15 mouse cellular contexts compared by ENCODE assay signal in the genomic region with DNA sequence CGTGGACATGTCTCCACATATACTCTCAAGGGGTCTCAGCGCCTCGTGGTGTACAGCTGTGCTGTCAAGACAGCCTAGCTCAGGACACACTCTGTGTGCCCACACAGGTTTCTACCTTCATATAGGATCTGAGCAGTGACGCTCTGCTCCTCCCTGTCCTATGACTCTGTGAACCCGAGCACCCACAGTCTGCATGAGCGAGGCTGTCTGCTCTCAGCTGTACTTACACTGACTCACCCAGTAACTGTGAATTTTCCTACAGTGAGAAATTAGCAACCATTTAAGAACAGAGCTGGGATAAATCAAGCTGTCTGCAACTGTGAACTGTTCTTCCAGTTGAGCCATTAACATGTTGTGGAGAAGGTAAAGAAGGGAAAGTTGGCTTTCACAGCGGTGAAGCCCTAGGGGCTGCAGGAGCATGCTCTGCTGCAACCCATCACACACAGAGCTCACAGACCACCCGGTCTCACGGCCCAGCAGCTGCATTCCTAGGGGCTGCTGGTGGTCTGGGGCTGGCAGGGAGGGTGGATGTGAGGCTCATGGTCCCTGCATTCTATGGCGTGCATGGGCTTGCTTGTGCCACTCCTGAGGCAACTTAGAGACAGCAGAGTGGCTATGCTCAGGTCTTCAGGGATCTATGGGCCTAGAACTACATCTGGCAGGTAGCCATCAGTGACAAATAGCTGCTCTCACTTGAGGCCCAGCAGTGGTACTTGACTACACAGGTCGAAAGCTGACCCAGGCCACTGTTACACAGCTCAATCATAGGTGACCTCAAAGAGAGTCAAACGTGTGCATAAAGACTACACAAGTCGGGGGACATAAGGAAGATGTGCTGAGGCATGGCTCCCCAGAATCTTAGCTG. TPM values are rescaled to one million over a fixed set of nuclear protein-coding genes. Genes with fewer than 3 reads are reported as not detected.
DNase-seq lines count a peak whose midpoint lies in the region; ATAC-seq lines count a peak whose summit lies in the region.
"Had no signal": no experiment of that assay in that cellular context is flagged by ENCODE, and none has a peak within 500 bp of the region (broad histone marks: within the 10 kb centered on the region; RNA-seq: fewer than 3 reads in every experiment).

No protein-coding gene starts in this region.

- 0 out of 2 replicates have a peak overlapping the region, but pooled peaks have one; percentile 6 for H3K9ac ChIP-seq in intestine, embryonic 16.5 days (ENCODE audit: low read depth, low read length)
- H3K9ac ChIP-seq in intestine, embryonic 15.5 days = no peak overlapping the region
- no peak overlapping the region for H3K9ac ChIP-seq in limb, embryonic 12.5 days (replicated peaks)
- H3K9ac ChIP-seq: hindbrain, embryonic 15.5 days had no signal

- ATAC-seq in intestine, embryonic 16.5 days = no peak
- ATAC-seq in intestine, embryonic 15.5 days = no peak
- peak; percentile 48; the same call in 1 of the 2 replicates for ATAC-seq in limb, embryonic 12.5 days (ENCODE audit: insufficient number of reproducible peaks, insufficient read depth, low FRiP score, low TSS enrichment, low read depth)

- peaks cover 6% of the 10 kb centered on the region for H3K36me3 ChIP-seq in intestine, embryonic 16.5 days (ENCODE audit: control insufficient read depth, insufficient read depth, low read length)
- 0 out of 2 replicates have a peak, but pooled peaks cover 3% of the 10 kb centered on the region for H3K36me3 ChIP-seq in intestine, embryonic 15.5 days
- peaks cover 78% of the 10 kb centered on the region for H3K36me3 ChIP-seq in limb, embryonic 12.5 days

- WGBS in intestine, embryonic 16.5 days = 72% methylated on average over 13 of the region's 13 CpGs
- 74% methylated on average over 13 of the region's 13 CpGs for WGBS in intestine, embryonic 15.5 days
- WGBS in limb, embryonic 12.5 days = 64% methylated on average over 13 of the region's 13 CpGs

- H3K4me1 ChIP-seq in intestine, embryonic 16.5 days (ENCODE audit: control insufficient read depth, insufficient read depth, low read length) = peaks cover 6% of the 10 kb centered on the region; the same call in 1 of the 2 replicates
- H3K4me1 ChIP-seq in intestine, embryonic 15.5 days (replicated peaks) = no peaks in the 10 kb centered on the region
- peaks cover 17% of the 10 kb centered on the region for H3K4me1 ChIP-seq in limb, embryonic 12.5 days (replicated peaks)

- H3K27ac ChIP-seq in intestine, embryonic 16.5 days (ENCODE audit: low read length) = no peak overlapping the region
- H3K27ac ChIP-seq in intestine, embryonic 15.5 days = no peak overlapping the region
- peak overlapping the region; percentile 47; the same call in 1 of the 2 replicates for H3K27ac ChIP-seq in limb, embryonic 12.5 days
- H3K27ac ChIP-seq: hindbrain, embryonic 15.5 days had no signal

- no peak overlapping the region for H3K4me2 ChIP-seq in intestine, embryonic 16.5 days (ENCODE audit: low read depth, low read length)
- H3K4me2 ChIP-seq in intestine, embryonic 15.5 days (replicated peaks) = no peak overlapping the region
- H3K4me2 ChIP-seq in limb, embryonic 12.5 days = no peak overlapping the region
- H3K4me2 ChIP-seq: hindbrain, embryonic 15.5 days had no signal

- no peak overlapping the region for H3K4me3 ChIP-seq in intestine, embryonic 16.5 days (ENCODE audit: low read length)
- H3K4me3 ChIP-seq in intestine, embryonic 15.5 days (replicated peaks) = no peak overlapping the region
- H3K4me3 ChIP-seq in limb, embryonic 12.5 days (replicated peaks) = no peak overlapping the region
- H3K4me3 ChIP-seq: hindbrain, embryonic 15.5 days had no signal

- no peaks in the 10 kb centered on the region for H3K9me3 ChIP-seq in intestine, embryonic 16.5 days (ENCODE audit: control insufficient read depth, low read length)
- no peaks in the 10 kb centered on the region for H3K9me3 ChIP-seq in intestine, embryonic 15.5 days
- H3K9me3 ChIP-seq in limb, embryonic 12.5 days = no peaks in the 10 kb centered on the region
- H3K9me3 ChIP-seq: hindbrain, embryonic 15.5 days had no signal

- no peaks in the 10 kb centered on the region for H3K27me3 ChIP-seq in intestine, embryonic 16.5 days (replicated peaks; ENCODE audit: control insufficient read depth, insufficient read depth, low read length)
- H3K27me3 ChIP-seq in intestine, embryonic 15.5 days (replicated peaks) = no peaks in the 10 kb centered on the region
- H3K27me3 ChIP-seq in limb, embryonic 12.5 days = no peaks in the 10 kb centered on the region
- H3K27me3 ChIP-seq: hindbrain, embryonic 15.5 days had no signal

- DNase-seq in right cerebral cortex, postnatal 25 days = peak; percentile 9
- DNase-seq in right cerebral cortex, postnatal 14 days = no peak
- peak; percentile 48 for DNase-seq in telencephalon, adult 2 months (ENCODE audit: low read depth, low spot score)
- no peak for DNase-seq in spleen, postnatal 36 days (ENCODE audit: low spot score in 2 of 2)
- DNase-seq in adipocyte (ENCODE audit: low spot score) = no peak
- DNase-seq: adrenal gland, postnatal 14 days; kidney, postnatal 14 days; thymus, adult 2 months had no signal

RNA-seq across cellular contexts. Expression of gene Jmjd4, which starts 36.6 kb away (rescaled TPM):
- polyA plus RNA-seq in intestine, embryonic 16.5 days (2015; fragmentation: Nextera tagmentation; extraction: Ambion mirVana) = 7.4 and 8.1 TPM in 2 replicates
- 9.3 and 9.4 TPM in 2 replicates for polyA plus RNA-seq in intestine, embryonic 15.5 days (2015; fragmentation: Nextera tagmentation; extraction: Ambion mirVana)
- polyA plus RNA-seq in limb, embryonic 12.5 days (2016; fragmentation: Nextera tagmentation; extraction: Ambion mirVana) = 17.4 and 18.6 TPM in 2 replicates

RNA-seq across cellular contexts. Expression of gene Snap47, which starts 37.8 kb away (rescaled TPM):
- 74.4 and 76.8 TPM in 2 replicates for polyA plus RNA-seq in intestine, embryonic 16.5 days (2015; fragmentation: Nextera tagmentation; extraction: Ambion mirVana)
- 78.1 and 82.9 TPM in 2 replicates for polyA plus RNA-seq in intestine, embryonic 15.5 days (2015; fragmentation: Nextera tagmentation; extraction: Ambion mirVana)
- 142 and 145 TPM in 2 replicates for polyA plus RNA-seq in limb, embryonic 12.5 days (2016; fragmentation: Nextera tagmentation; extraction: Ambion mirVana)

RNA-seq across cellular contexts. Expression of gene Prss38, which starts 37.8 kb away (rescaled TPM):
- not detected in 2 replicates for polyA plus RNA-seq in intestine, embryonic 16.5 days (2015; fragmentation: Nextera tagmentation; extraction: Ambion mirVana)
- not detected in 2 replicates for polyA plus RNA-seq in intestine, embryonic 15.5 days (2015; fragmentation: Nextera tagmentation; extraction: Ambion mirVana)
- 0.16 TPM in 1 of 2 replicates, not detected in the other for polyA plus RNA-seq in limb, embryonic 12.5 days (2016; fragmentation: Nextera tagmentation; extraction: Ambion mirVana)
- polyA plus RNA-seq: hindbrain, embryonic 15.5 days; lung, embryonic 16.5 days; neural tube, embryonic 11.5 days; small intestine, adult 2 months; thymus, adult 2 months had no signal

RNA-seq across cellular contexts. Expression of gene Zfp867, which starts 59.0 kb away (rescaled TPM):
- 4.3 and 4.6 TPM in 2 replicates for polyA plus RNA-seq in intestine, embryonic 16.5 days (2015; fragmentation: Nextera tagmentation; extraction: Ambion mirVana)
- 4.7 and 5.3 TPM in 2 replicates for polyA plus RNA-seq in intestine, embryonic 15.5 days (2015; fragmentation: Nextera tagmentation; extraction: Ambion mirVana)
- 8.8 and 9.5 TPM in 2 replicates for polyA plus RNA-seq in limb, embryonic 12.5 days (2016; fragmentation: Nextera tagmentation; extraction: Ambion mirVana)

Comparison
In these comparisons a context has a peak if more than half of its experiments do, and no peak if none do; other contexts are left out.
1. DNase-seq: peak in right cerebral cortex, postnatal 25 days (single experiment) and telencephalon, adult 2 months (single experiment); none in right cerebral cortex, postnatal 14 days (single experiment), spleen, postnatal 36 days (0 of 2) and adipocyte (single experiment).